10 mouse cellular contexts compared by ENCODE assay signal in genomic region chr10:82662267-82662990, GRCm38 (mm10). TPM values are rescaled to one million over a fixed set of nuclear protein-coding genes. Genes with fewer than 3 reads are reported as not detected.
DNase-seq lines count a peak whose midpoint lies in the region; ATAC-seq and TF ChIP-seq lines count a peak whose summit lies in the region.
"Had no signal": no experiment of that assay in that cellular context is flagged by ENCODE, and none has a peak within 500 bp of the region (broad histone marks: within the 10 kb centered on the region; RNA-seq: fewer than 3 reads in every experiment).

No protein-coding gene starts in this region.

- no peaks in the 10 kb centered on the region for H3K27me3 ChIP-seq in lung, postnatal 0 days (replicated peaks; ENCODE audit: insufficient read depth, low read length)
- H3K27me3 ChIP-seq in heart, adult 2 months (ENCODE audit: control insufficient read depth, insufficient read depth, low read length), result no peaks in the 10 kb centered on the region

- no peak overlapping the region for H3K4me2 ChIP-seq in lung, postnatal 0 days (replicated peaks; ENCODE audit: low read depth, low read length)

- H3K9ac ChIP-seq in lung, postnatal 0 days (replicated peaks; ENCODE audit: low read depth), result no peak overlapping the region
- H3K9ac ChIP-seq in heart, adult 2 months (ENCODE audit: low read depth, low read length), result no peak overlapping the region

- H3K9me3 ChIP-seq in lung, postnatal 0 days (ENCODE audit: low read length), result no peaks in the 10 kb centered on the region

- no peak overlapping the region for H3K27ac ChIP-seq in lung, postnatal 0 days (ENCODE audit: low read length)
- no peak overlapping the region for H3K27ac ChIP-seq in heart, adult 2 months

- intact Hi-C loops in heart, adult 2 months (cut with DNase I), result no loop called here

- no peak for TF ChIP-seq POLR2A in heart, adult 2 months (IDR thresholded peaks at IDR 0.05; ENCODE audit: insufficient read depth, low read depth, low read length)

- H3K4me3 ChIP-seq in lung, postnatal 0 days (ENCODE audit: low read depth, low read length), result no peak overlapping the region
- H3K4me3 ChIP-seq in heart, adult 2 months, result no peak overlapping the region

- H3K36me3 ChIP-seq in lung, postnatal 0 days (ENCODE audit: insufficient read depth, low read length), result no peaks in the 10 kb centered on the region
- H3K36me3 ChIP-seq in heart, adult 2 months (ENCODE audit: control insufficient read depth, insufficient read depth, low read length), result no peaks in the 10 kb centered on the region

- 65% methylated on average over 14 of the region's 14 CpGs for WGBS in lung, postnatal 0 days
- WGBS in heart, adult 2 months, result 58% methylated on average over 14 of the region's 14 CpGs

- no peaks in the 10 kb centered on the region; the same call in 1 of the 2 replicates for H3K4me1 ChIP-seq in lung, postnatal 0 days (ENCODE audit: insufficient read depth, low read depth, low read length)
- peaks cover 1% of the 10 kb centered on the region for H3K4me1 ChIP-seq in heart, adult 2 months (ENCODE audit: control insufficient read depth, insufficient read depth, low read length)

- H3K79me2 ChIP-seq in heart, adult 2 months (replicated peaks; ENCODE audit: control insufficient read depth, insufficient read depth, low read length), result no peaks in the 10 kb centered on the region

- no peak for TF ChIP-seq CTCF in lung, postnatal 0 days (IDR thresholded peaks at IDR 0.05)
- no peak for TF ChIP-seq CTCF in heart, adult 2 months (IDR thresholded peaks at IDR 0.05)

- no peak for ATAC-seq in lung, postnatal 0 days

- no peak for TF ChIP-seq EP300 in lung, postnatal 0 days (IDR thresholded peaks at IDR 0.05)
- TF ChIP-seq EP300 in heart, adult 2 months (IDR thresholded peaks at IDR 0.05; ENCODE audit: insufficient read depth, low read depth, low read length), result no peak

- peak; percentile 75 for DNase-seq in Muller cell, postnatal 12 days (ENCODE audit: inconsistent ontology term)
- peak; percentile 72 to 85 for DNase-seq in cerebellum, adult 18-20 months
- peak; percentile 81 to 86 for DNase-seq in layer of hippocampus, adult 18-20 months (ENCODE audit: low spot score in 2 of 2)
- DNase-seq in naive thymus-derived CD4-positive, alpha-beta T cell, adult 2 months (ENCODE audit: low read depth), result peak; percentile 59
- DNase-seq in kidney, postnatal 36 days, result no peak
- no peak for DNase-seq in lung, postnatal 0 days (ENCODE audit: low spot score)
- no peak for DNase-seq in retina, embryonic 14.5 days (ENCODE audit: low spot score)
- DNase-seq in heart, adult 2 months, result no peak
- DNase-seq: kidney, adult 8-10 months; lung, adult 2 months had no signal

RNA-seq across cellular contexts. Expression of gene Glt8d2, which starts 28.0 kb away (rescaled TPM):
- 10 to 100 TPM; 20.1 to 23.8 TPM for total RNA-seq in layer of hippocampus, adult 18-20 months (2021)
- 2.4 and 3.4 TPM in 2 replicates for polyA plus RNA-seq in lung, postnatal 0 days (2015; fragmentation: Nextera tagmentation; extraction: Ambion mirVana)
- total RNA-seq in heart, adult 2 months (2021), result 1 to 10 TPM; 2.2 to 2.8 TPM
- 3.0 and 3.5 TPM in 2 replicates for polyA plus RNA-seq in heart, adult 2 months (2012; rRNA removed)

RNA-seq across cellular contexts. Expression of gene Tdg, which starts 32.8 kb away (rescaled TPM):
- total RNA-seq in layer of hippocampus, adult 18-20 months (2021), result 10 to 100 TPM; 32.6 to 35.1 TPM
- polyA plus RNA-seq in lung, postnatal 0 days (2015; fragmentation: Nextera tagmentation; extraction: Ambion mirVana), result 45.7 and 46.5 TPM in 2 replicates
- total RNA-seq in heart, adult 2 months (2021), result 10 to 100 TPM in 1 of 2 experiments, 1 to 10 TPM in 1; 9.8 to 11.1 TPM
- 10.5 and 16.7 TPM in 2 replicates for polyA plus RNA-seq in heart, adult 2 months (2012; rRNA removed)

RNA-seq across cellular contexts. Expression of gene Hcfc2, which starts 33.5 kb away (rescaled TPM):
- total RNA-seq in layer of hippocampus, adult 18-20 months (2021), result 10 to 100 TPM; 51.9 TPM
- polyA plus RNA-seq in lung, postnatal 0 days (2015; fragmentation: Nextera tagmentation; extraction: Ambion mirVana), result 20.9 and 25.6 TPM in 2 replicates
- total RNA-seq in heart, adult 2 months (2021), result 10 to 100 TPM; 29.1 to 29.8 TPM
- 11.2 and 19.6 TPM in 2 replicates for polyA plus RNA-seq in heart, adult 2 months (2012; rRNA removed)

RNA-seq across cellular contexts. Expression of gene 1190007I07Rik, which starts 39.4 kb away (rescaled TPM):
- 10 to 100 TPM; 17.8 to 20.7 TPM for total RNA-seq in layer of hippocampus, adult 18-20 months (2021)
- polyA plus RNA-seq in lung, postnatal 0 days (2015; fragmentation: Nextera tagmentation; extraction: Ambion mirVana), result 26.0 and 26.9 TPM in 2 replicates
- total RNA-seq in heart, adult 2 months (2021), result 10 to 100 TPM; 22.3 to 29.5 TPM
- polyA plus RNA-seq in heart, adult 2 months (2012; rRNA removed), result 29.5 and 44.6 TPM in 2 replicates

Comparison
In these comparisons a context has a peak if more than half of its experiments do, and no peak if none do; other contexts are left out.
1. DNase-seq: peak in Muller cell, postnatal 12 days (single experiment), cerebellum, adult 18-20 months (2 of 2), layer of hippocampus, adult 18-20 months (2 of 2) and naive thymus-derived CD4-positive, alpha-beta T cell, adult 2 months (single experiment); none in kidney, postnatal 36 days (0 of 2), lung, postnatal 0 days (single experiment), retina, embryonic 14.5 days (single experiment) and heart, adult 2 months (0 of 2).
2. RNA of gene Glt8d2, which starts 28.0 kb away (total RNA-seq): 20.1 to 23.8 TPM in layer of hippocampus, adult 18-20 months; 2.2 to 2.8 TPM in heart, adult 2 months; every median in the first group is over 4 times any median in the second.